Mouse (Mus musculus) kidney, postnatal 4 days (tissue): ENCODE measurements at regions not wholly inside any gene's neighbourhood (a gene's known extent, or its start where the extent isn't known, plus 50 kb on each side); places are given as distances from the start of the nearest gene placed in this dataset.
"Not testable (repeated sequence)": the region's sequence is repeated elsewhere in the genome, so short reads cannot be mapped to it uniquely, and the experiment has no call there.

ENCODE experiments used
- DNase-seq, 2 experiments: peaks; one replicate each; pipeline ENCODE4 v3.0.0; 2021; ENCODE audit warnings: mixed read lengths in 2 of 2

- no peak for DNase-seq
Observed at GRCm38 (mm10) chr16:55758707-55759067, 80.0 kb downstream of the Nfkbiz start.

GRCm38 (mm10) chr16:55757952-55758706, 80.6 kb downstream of the Nfkbiz start:
- no peak for DNase-seq

GRCm38 (mm10) chr16:55757422-55757815, 81.3 kb downstream of the Nfkbiz start:
- not testable (repeated sequence) for DNase-seq

DNA sequence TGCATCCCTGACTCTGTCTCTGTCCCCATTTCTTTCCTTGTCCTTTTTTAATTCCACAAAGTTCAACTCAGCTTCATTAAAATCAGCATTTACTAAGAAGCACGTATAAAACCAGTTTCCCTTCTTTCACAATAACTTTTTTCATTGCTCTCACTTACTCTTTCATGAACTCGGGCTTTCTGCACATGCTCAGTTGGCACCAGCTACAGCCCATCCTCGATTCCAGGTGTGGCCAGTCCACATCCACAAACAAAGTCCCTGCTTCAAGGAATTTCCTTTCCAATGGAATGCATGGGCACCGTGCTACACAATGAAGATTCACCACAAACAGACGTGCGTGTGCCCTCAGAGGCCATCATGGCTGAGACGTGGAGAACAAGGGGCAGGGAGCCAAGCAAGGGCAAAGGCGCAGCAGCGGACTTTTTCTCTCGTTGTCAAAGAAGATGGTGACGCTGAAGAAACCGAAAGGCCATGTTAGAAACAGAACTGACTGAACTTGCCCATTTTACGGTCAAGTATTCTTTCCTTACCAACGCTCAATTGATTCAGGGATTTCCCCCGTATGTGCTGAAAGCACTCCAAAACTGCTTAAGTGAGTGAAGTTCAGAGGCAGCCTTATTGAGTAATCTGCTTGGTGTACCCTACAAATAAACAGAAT, 81.8 kb downstream of the Nfkbiz start:
- no peak for DNase-seq

DNA sequence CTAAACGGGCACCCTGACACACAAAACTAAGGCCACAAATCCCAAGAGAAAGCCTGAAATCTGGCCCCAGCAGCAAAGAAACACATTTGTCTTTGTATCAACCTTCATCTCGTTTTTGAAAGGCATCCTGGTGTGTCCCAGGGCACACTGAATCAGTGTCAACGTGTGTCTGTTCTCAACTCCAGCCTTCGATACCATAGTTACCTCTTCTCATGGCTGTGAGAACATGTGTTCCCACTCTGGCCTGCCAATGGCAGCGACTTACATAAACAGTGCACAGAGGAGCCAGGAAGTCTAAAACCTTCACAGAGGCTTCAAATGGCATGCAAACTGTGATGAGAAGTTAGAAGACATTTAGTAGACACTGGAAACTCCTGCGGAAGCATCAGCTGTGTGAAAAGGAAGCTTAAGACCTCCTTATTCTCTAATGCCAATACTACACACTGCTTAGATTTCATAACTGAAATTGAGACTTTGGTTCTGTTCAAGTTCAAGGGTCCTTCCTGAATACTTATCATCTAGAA, 83.3 kb downstream of the Nfkbiz start:
- DNase-seq = no peak

DNA sequence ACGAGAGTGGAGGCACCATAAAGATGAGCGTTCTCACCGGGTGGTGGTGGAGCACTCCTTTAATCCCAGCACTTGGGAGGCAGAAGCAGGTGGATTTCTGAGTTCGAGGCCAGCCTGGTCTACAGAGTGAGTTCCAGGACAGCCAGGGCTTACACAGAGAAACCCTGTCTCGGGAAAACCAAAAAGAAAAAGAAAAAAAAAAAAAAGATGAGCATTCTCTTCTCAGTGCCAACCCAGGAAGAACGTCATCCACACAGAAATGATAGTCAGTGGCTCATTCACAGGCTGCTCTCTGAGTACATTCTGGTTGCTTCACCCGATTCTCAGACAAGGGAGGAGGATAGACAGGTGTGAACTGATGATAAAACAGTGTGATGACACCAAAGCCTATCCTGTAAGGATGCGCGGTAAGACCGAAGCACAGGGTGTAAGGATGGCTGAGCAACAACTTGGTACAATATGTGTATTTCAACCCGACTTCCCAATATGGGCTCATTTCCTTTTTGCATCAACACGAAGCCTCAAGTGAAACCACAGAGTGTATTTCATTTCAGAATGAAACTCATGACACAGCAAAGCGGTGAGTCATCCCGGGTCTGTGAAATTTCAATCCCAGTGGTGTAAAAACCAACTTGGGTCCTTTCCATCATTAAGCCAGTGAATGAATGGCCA, 84.5 kb downstream of the Nfkbiz start:
- DNase-seq = no peak

- no peak for DNase-seq
Observed at GRCm38 (mm10) chr16:55753380-55753779, 85.3 kb downstream of the Nfkbiz start.

GRCm38 (mm10) chr16:55747250-55747649, 91.4 kb downstream of the Nfkbiz start:
- DNase-seq = no peak

- DNase-seq = no peak
Observed at GRCm38 (mm10) chr16:55746159-55746558, 92.5 kb downstream of the Nfkbiz start.

GRCm38 (mm10) chr16:55745094-55745493, 93.6 kb downstream of the Nfkbiz start:
- DNase-seq = no peak

DNA sequence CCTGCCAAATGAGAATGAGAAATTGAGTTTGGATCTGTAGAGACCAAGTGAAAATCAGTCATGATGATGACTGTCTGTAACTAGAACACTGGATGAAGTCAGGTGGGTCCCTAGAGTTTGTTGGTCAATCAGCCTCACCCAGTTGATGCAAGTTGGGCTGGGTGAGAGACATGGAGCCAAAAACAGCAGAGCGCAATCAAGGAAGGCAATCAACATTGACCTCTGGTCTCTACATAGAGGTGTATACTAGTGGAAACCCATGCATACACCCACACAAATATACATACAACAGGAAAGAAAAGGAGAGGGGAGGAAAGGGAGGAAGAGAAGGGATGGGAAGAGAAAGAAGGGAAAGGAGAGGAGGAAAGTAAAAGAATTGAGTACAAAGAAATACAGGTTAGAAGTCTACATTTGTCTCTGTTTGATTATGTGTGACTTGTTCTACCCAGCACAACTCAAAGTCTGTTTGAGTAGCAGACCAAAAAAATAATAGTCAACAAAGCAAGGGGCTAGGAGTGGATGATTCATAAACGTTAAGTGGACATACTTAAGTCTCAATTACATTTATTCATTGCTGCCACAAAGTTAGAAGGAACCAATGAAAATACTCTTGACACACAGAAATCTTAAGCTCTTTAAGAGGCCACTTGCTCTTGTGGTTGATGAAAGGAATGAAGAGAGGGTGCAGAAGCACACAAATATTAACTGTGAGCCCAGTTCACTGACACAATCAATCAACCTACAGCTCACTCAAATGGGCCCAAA, 97.4 kb downstream of the Nfkbiz start:
- no peak for DNase-seq

- DNase-seq = no peak
Observed at GRCm38 (mm10) chr16:55738741-55739140, 100.0 kb downstream of the Nfkbiz start.

GRCm38 (mm10) chr16:55735476-55735968, 103.2 kb downstream of the Nfkbiz start:
- no peak for DNase-seq

DNA sequence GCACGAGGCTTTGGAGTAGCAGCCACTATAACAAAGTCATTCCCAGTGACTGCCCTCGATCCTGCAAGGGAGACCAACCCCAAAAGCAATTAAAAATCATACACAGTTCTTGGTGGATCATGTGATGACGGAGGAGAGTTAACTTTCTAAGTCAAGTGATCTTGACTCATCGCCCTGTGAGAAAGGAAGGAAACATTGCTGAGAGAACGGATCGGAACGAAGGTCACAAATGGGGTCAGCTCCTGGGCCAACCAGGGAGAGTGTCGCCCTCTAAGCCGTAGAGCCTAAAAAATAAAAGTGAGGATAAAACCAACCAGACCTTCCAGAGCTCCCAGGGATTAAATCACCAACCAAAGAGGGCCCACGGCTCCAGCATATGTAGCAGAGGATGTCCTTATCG, 104.4 kb downstream of the Nfkbiz start:
- DNase-seq = no peak

DNA sequence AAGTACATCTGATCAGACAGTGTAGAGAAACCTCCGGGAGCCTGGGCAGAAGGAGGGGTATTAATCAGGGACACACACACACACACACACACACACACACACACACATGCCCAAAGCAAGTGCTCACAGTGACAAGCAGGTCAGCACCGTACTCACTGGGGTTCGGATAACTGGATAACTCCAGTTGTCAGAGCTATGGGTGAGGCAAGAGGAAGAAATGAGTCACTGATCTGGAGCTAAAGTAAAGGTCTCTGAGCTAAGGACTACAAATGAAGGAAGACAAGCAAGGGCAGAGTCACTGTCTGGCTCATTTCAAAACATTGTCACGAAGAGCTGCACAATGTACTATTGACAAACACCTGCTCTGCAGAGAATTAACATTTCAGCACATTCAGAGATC, 104.9 kb downstream of the Nfkbiz start:
- DNase-seq = no peak

DNA sequence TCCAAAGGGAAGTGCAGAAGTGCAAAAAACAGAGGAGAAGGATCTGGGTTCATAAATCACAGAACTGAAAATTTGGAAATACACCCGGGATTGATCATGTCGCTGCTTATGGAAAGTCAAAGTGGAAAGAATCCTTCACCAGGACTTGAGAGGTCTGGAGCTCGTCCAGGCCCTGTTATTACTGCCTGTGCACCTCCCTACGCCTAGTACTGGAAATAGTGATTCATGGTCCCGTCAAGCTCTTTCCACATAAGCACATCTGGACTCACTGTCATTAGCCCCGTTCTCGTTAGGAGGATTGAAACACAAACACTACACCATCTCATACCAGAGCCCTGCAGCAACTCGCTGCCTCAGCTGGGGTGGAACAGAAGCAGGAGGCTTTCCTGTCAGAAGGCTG, 107.7 kb downstream of the Nfkbiz start:
- peak in 1 of 2 experiments; percentile 10 for DNase-seq

- no peak for DNase-seq
Observed at GRCm38 (mm10) chr16:55726538-55726937, 112.2 kb downstream of the Nfkbiz start.

- DNase-seq = no peak
Observed at GRCm38 (mm10) chr16:55720430-55720829, 118.3 kb downstream of the Nfkbiz start.

GRCm38 (mm10) chr16:55710017-55710416, 128.7 kb downstream of the Nfkbiz start:
- no peak for DNase-seq

DNA sequence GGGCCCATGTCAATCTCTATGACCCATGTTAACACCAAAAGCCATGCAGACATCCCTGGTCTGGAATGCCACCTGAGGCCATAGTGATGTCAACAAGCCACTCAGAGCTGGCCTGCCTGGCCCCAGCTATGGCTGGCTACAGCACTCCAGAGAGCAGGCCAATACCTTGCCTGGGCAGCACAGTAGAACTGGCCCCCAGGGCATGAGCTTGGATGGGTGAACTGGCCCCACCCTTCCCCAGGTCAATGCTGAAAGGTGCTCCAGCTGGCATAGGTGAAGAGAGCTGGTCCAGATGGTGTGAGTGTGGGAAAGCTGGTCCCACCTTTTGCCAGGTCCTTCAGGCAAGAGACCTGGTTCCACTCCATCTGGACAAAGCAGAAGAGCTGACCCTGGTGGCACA, 132.2 kb downstream of the Nfkbiz start:
- no peak for DNase-seq

DNA sequence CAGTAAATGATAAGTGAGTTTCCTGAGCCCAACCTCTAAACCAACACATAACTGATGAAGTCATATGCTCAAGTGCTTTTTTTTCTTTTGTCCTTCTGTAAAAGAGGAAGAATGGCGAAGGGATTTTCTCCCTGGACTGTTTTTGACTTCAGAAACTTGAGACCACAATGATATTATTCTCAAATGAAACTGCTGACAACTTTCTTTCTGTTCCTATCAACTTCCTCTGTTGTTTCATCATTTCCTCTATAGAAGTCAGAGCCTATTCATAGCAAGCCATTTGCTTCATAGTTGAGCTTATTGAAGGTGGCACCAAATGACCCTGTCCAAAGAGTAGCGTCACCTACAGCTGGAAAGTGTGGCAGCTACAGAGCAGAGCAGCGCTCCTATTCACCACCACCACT, 140.2 kb downstream of the Nfkbiz start:
- DNase-seq = no peak

- DNase-seq = no peak
Observed at GRCm38 (mm10) chr16:55691069-55691468, 147.6 kb downstream of the Nfkbiz start.

- DNase-seq = no peak
Observed at GRCm38 (mm10) chr16:55663946-55664345, 174.8 kb downstream of the Nfkbiz start.
